Mouse (Mus musculus): ENCODE measurements at regions not wholly inside any gene's neighbourhood (a gene's known extent, or its start where the extent isn't known, plus 50 kb on each side); places are given as distances from the start of the nearest gene placed in this dataset.
"Not testable (repeated sequence)": the region's sequence is repeated elsewhere in the genome, so short reads cannot be mapped to it uniquely, and the experiment has no call there.

GRCm38 (mm10) chr12:117363457-117363856 is 152.8 kb upstream of the Rapgef5 start:
- not testable (repeated sequence) for TF ChIP-seq CTCF (IDR thresholded peaks at IDR 0.05; ENCODE audit: low read depth, low read length); POLR2A (IDR thresholded peaks at IDR 0.05; ENCODE audit: insufficient read depth, low read length)

Measured in ES-Bruce4 (cell line).